Mouse (Mus musculus): ENCODE measurements around the gene Mapk1ip1l.
"Not testable (repeated sequence)": the region's sequence is repeated elsewhere in the genome, so short reads cannot be mapped to it uniquely, and the experiment has no call there.

Mapk1ip1l gene

DNA sequence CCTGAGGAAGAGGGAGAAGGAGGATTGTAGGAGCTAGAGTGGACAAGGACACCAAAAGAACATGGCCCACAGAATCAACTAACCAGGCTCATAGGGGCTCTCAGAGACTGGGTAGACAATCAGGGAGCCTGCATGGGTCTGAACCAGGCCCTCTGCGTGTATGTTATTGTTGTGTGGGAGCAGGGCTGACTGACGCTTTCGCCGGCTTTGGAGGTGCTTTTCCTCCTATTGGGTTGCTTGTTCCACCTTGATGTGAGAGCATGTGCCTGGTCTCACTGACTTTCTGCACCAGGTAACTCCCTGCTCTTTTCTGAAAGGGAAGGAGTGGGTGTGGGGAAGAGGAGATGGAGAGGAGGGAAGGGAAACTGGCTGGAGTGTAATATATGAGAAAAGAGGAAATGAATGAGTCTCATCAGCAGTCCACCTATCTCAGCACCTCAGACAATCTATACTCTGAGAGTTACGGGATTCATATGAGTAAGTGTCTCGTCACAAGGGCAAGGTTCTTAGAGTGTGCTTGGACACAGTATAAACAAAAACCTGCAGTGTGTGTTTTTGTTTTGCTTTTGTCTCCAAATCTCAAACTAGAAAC, 6.8 kb downstream of the Mapk1ip1l start:
- DNase-seq (ENCODE audit: low read depth) = no peak

- no peak for DNase-seq (ENCODE audit: low read depth)
These were observed 7.9 kb downstream of the Mapk1ip1l start for GRCm38 (mm10) chr14:47305933-47306332.

- DNase-seq (ENCODE audit: low read depth) = no peak
These were observed 9.6 kb downstream of the Mapk1ip1l start for GRCm38 (mm10) chr14:47307669-47308068.

GRCm38 (mm10) chr14:47309061-47309460, 11.0 kb downstream of the Mapk1ip1l start:
- DNase-seq (ENCODE audit: low read depth) = no peak

GRCm38 (mm10) chr14:47310342-47311181, 12.5 kb downstream of the Mapk1ip1l start:
- no peak for DNase-seq (ENCODE audit: low read depth)

- DNase-seq (ENCODE audit: low read depth) = no peak
These were observed 21.3 kb downstream of the Mapk1ip1l start for GRCm38 (mm10) chr14:47319362-47319761.

DNA sequence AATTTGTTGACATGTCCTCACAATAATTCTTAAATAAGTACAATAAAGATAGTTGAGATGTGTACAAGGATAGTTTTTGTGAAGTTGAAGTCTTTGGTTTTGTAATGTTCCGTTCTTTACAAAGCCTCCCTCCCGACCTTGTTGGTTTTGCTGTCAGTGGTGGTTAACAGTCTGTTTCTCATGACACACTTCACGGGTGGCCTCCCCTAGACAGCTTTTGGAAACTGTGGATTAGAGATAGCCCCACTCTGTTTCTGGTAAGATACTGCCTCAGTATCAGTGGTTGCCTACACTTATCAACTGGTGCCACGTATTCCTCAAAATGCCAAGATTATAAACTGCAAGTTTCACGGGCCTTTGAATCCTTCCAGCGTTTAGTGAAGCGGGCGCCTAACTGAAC, 23.5 kb downstream of the Mapk1ip1l start:
- DNase-seq (ENCODE audit: low read depth) = not testable (repeated sequence)

- no peak for DNase-seq (ENCODE audit: low read depth)
These were observed 28.1 kb downstream of the Mapk1ip1l start for GRCm38 (mm10) chr14:47325965-47326761.

DNA sequence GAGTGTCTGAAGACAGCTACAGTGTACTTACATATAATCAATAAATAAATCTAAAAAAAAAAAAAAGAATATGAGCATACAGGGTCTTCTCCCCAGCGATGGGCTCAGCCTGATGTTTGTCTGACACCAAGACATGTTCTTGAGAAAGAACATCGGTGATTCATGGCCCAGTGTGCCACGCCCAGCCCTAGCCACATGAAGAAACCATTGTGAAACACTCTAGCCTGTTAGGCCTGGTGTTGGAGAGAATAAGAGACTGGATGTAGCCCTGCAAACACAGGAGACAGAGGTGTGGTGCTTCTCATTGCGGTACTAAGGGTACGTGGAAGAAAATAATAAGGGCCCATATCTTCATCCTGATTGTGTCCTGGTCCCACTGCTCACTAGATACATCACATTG, 29.3 kb downstream of the Mapk1ip1l start:
- no peak for DNase-seq (ENCODE audit: low read depth)

- no peak for DNase-seq (ENCODE audit: low read depth)
These were observed 33.9 kb downstream of the Mapk1ip1l start for GRCm38 (mm10) chr14:47331920-47332319.

DNA sequence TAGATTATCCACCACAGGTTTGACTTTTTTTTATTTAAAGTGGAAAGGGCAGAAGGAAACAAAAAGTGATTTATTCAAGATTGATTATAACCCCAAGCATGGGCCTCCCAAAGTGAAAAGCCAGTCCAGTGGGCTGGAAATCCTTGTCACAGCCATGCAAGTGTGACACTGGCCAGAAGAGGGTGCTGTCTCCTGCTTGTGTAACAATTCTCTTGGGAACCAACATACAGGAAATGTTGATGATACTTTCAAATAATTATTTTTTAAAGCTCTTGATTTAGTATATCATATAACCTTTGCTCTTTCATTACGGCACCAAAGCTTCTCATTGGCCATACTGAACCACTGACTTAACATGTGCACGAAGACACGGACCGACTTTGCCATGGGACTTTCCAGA, 36.8 kb downstream of the Mapk1ip1l start:
- DNase-seq (ENCODE audit: low read depth) = peak; percentile 75

GRCm38 (mm10) chr14:47335300-47335699, 37.2 kb downstream of the Mapk1ip1l start:
- DNase-seq (ENCODE audit: low read depth) = no peak

GRCm38 (mm10) chr14:47340231-47340925, 42.3 kb downstream of the Mapk1ip1l start:
- no peak for DNase-seq (ENCODE audit: low read depth)

GRCm38 (mm10) chr14:47341811-47342291, 43.8 kb downstream of the Mapk1ip1l start:
- no peak for DNase-seq (ENCODE audit: low read depth)

DNA sequence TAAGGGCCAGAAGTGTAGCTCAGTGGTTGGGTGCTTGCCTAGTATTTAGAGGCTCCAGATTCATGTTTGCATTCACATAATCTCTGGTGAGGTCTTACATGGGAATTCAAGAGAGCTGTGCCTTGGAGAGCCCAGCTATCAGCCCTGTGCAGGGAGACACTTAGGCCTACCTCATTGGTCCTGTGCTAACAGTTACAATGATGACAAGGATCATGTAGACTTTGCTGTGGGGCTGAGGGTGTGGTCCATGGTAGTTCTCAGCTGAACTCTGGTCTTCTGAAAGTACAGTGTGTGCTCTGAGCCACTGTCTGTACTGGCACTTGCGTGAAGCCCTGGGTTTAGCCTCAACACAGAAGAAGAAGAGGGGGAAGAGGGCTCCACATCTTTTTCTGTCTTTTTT, 48.6 kb downstream of the Mapk1ip1l start:
- DNase-seq (ENCODE audit: low read depth) = no peak

GRCm38 (mm10) chr14:47350974-47351373, 52.9 kb downstream of the Mapk1ip1l start:
- no peak for DNase-seq (ENCODE audit: low read depth)

GRCm38 (mm10) chr14:47352272-47352671, 54.2 kb downstream of the Mapk1ip1l start:
- no peak for DNase-seq (ENCODE audit: low read depth)

DNA sequence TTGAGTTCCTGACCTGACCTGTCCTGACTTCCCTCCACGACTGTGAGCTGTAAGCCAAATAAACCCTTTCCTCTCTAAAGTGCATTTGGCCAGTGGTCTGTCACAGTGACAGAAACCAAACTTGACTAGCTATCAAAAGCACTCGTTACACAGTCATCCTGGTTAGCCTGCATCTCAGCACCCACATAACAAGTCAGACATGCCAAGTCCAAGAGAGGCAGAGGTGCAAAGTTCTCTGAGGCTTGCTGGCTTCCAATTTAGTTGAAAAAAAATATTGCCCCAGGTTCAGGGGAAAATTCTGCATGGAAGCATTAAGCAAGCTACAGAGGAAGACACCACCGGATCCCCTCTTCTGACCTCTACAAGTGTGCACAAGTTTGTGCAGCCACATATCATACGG, 55.2 kb downstream of the Mapk1ip1l start:
- no peak for DNase-seq (ENCODE audit: low read depth)

GRCm38 (mm10) chr14:47354111-47354577, 56.1 kb downstream of the Mapk1ip1l start:
- peak; percentile 48 for DNase-seq (ENCODE audit: low read depth)

DNA sequence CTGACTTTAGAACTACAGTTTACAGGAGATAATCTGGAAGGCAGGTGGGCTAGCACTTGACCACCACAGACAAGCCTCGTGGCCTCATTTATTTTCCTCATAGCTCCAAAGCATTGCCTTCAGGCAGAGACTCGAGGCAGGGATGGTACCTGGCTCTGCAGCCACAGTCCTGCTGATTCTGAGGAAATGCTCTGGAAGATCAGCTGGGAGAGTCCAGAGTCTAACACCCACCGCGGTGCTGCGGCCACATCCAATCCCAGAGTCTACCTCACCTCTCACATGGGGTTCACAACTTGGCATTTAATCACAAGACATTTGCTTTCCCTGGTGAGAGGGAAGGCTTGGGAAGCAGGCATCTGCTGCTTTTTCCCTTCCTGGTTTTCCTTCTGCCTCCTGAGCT, 56.9 kb downstream of the Mapk1ip1l start:
- no peak for DNase-seq (ENCODE audit: low read depth)

- no peak for DNase-seq (ENCODE audit: low read depth)
These were observed 58.6 kb downstream of the Mapk1ip1l start for GRCm38 (mm10) chr14:47356622-47357021.

DNA sequence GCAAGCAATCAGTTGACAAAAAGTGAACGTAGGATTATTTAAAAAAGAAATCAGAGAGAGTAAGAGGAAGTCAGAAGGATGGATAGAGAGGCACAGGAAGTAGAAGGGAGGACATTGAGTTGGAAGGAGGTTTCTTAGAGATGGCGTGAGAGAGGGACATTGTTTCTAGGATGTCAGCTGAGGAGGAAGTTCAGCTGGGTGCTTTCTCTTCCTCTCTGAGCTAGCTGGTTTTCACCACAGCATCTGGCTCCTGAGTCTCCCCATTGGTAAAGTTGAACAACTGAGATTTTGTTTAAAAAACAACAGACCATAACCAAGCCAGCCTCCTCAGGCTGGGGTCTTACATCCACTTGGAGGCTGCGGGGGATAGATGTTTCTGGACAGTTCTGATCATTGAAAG, 61.5 kb downstream of the Mapk1ip1l start:
- peak; percentile 47 for DNase-seq (ENCODE audit: low read depth)

Measured in induced T-regulatory cell, adult 2 months (primary cell).